Mouse (Mus musculus) MEL (cell line): ENCODE results near the gene Hcrt. TPM values are rescaled to one million over a fixed set of nuclear protein-coding genes. Genes with fewer than 3 reads are reported as not detected.

ENCODE experiments used
- DNase-seq: peaks from one replicate; pipeline ENCODE4 v3.0.0; 2011; ENCODE audit warnings: low read depth, low spot score
- H3K27ac ChIP-seq: 2 replicates; pipeline ENCODE4 v1.5.1; 2012; ENCODE audit warnings: low read depth, mild to moderate bottlenecking, control low read depth, low read length, moderate library complexity; ENCODE audit not compliant: control insufficient read depth
- H3K27me3 ChIP-seq, 2 experiments: fragments of 150-350 bp in 1 of 2; sonication (generic) in 1 of 2; 2 replicates each; pipeline ENCODE4 v1.6.1; 2012; ENCODE audit warnings: low read length in 2 of 2, mild to moderate bottlenecking in 2 of 2, improper control_type of control experiment in 1 of 2, moderate library complexity in 1 of 2; ENCODE audit not compliant: insufficient read depth in 2 of 2, control insufficient read depth in 1 of 2
- H3K36me3 ChIP-seq, 2 experiments: 2 replicates each; pipeline ENCODE4 v1.6.1; 2012 to 2014; ENCODE audit warnings: low read length in 2 of 2, improper control_type of control experiment in 1 of 2, inconsistent platforms in 1 of 2, mild to moderate bottlenecking in 1 of 2; ENCODE audit not compliant: insufficient read depth in 2 of 2, control insufficient read depth in 1 of 2
- H3K4me1 ChIP-seq, 2 experiments: fragments of 150-350 bp in 1 of 2; sonication (generic) in 1 of 2; 2 replicates each; pipeline ENCODE4 v1.6.1; 2012; ENCODE audit warnings: low read length in 2 of 2, improper control_type of control experiment in 1 of 2, mild to moderate bottlenecking in 1 of 2; ENCODE audit not compliant: insufficient read depth in 2 of 2, control insufficient read depth in 1 of 2
- H3K4me3 ChIP-seq, 2 experiments: fragments of 150-350 bp in 1 of 2; sonication (generic) in 1 of 2; 2 replicates each; pipeline ENCODE4 v1.5.1; 2012; ENCODE audit warnings: low read depth in 2 of 2, low read length in 2 of 2, mild to moderate bottlenecking in 2 of 2, moderate library complexity in 2 of 2, control low read depth in 1 of 2, improper control_type of control experiment in 1 of 2; ENCODE audit not compliant: control insufficient read depth in 1 of 2, insufficient read depth in 1 of 2
- H3K79me2 ChIP-seq: 2 replicates; pipeline ENCODE4 v1.6.1; 2012; ENCODE audit warnings: mild to moderate bottlenecking, low read length, moderate library complexity; ENCODE audit not compliant: control insufficient read depth, poor library complexity, insufficient read depth
- H3K9ac ChIP-seq: 2 replicates; pipeline ENCODE4 v1.6.1; 2012; ENCODE audit warnings: low read depth, mild to moderate bottlenecking, control low read depth, low read length, moderate library complexity; ENCODE audit not compliant: control insufficient read depth, poor library complexity, severe bottlenecking
- H3K9me3 ChIP-seq: fragments of 150-350 bp; sonication (generic); replicated peaks from 2 replicates; pipeline ENCODE4 v1.6.1; 2012; ENCODE audit warnings: mild to moderate bottlenecking, low read length, improper control_type of control experiment, moderate library complexity; ENCODE audit not compliant: insufficient read depth
- BHLHE40 ChIP-seq: IDR thresholded peaks from 2 replicates; pipeline ENCODE4 v1.6.1; 2012; ENCODE audit warnings: low read depth, mild to moderate bottlenecking, inconsistent platforms, low read length, improper control_type of control experiment, borderline replicate concordance
- CHD1 ChIP-seq: IDR thresholded peaks from 2 replicates; pipeline ENCODE4 v1.6.1; 2012; ENCODE audit warnings: low read depth, mild to moderate bottlenecking, inconsistent platforms, low read length, improper control_type of control experiment
- CHD2 ChIP-seq: IDR thresholded peaks from 2 replicates; pipeline ENCODE4 v1.6.1; 2011; ENCODE audit warnings: low read length, improper control_type of control experiment
- CTCF ChIP-seq, 3 experiments: IDR thresholded peaks in 2 of 3; conservative IDR thresholded peaks in 1 of 3; 2 replicates each; pipeline ENCODE4 v1.5.1; 2011 to 2012; ENCODE audit warnings: low read length in 3 of 3, low read depth in 2 of 3, mild to moderate bottlenecking in 2 of 3, improper control_type of control experiment in 1 of 3, inconsistent platforms in 1 of 3, mixed read lengths in 1 of 3, moderate library complexity in 1 of 3; ENCODE audit not compliant: control insufficient read depth in 1 of 3, insufficient read depth in 1 of 3, poor library complexity in 1 of 3, severe bottlenecking in 1 of 3
- E2F4 ChIP-seq: IDR thresholded peaks from 2 replicates; pipeline ENCODE4 v1.6.1; 2011; ENCODE audit warnings: low read depth, low read length, improper control_type of control experiment, borderline replicate concordance
- ELF1 ChIP-seq: IDR thresholded peaks from 2 replicates; pipeline ENCODE4 v1.6.1; 2014; ENCODE audit warnings: low read depth, mild to moderate bottlenecking, inconsistent platforms, low read length, improper control_type of control experiment, moderate library complexity
- EP300 ChIP-seq, 2 experiments: IDR thresholded peaks; 2 replicates each; pipeline ENCODE4 v1.6.1; 2011; ENCODE audit warnings: improper control_type of control experiment in 2 of 2, low read length in 2 of 2, low read depth in 1 of 2, mild to moderate bottlenecking in 1 of 2
- GABPA ChIP-seq: IDR thresholded peaks from 2 replicates; pipeline ENCODE4 v1.6.1; 2012; ENCODE audit warnings: low read depth, mild to moderate bottlenecking, inconsistent platforms, low read length, improper control_type of control experiment, moderate library complexity
- KAT2A ChIP-seq: conservative IDR thresholded peaks from 2 replicates; pipeline ENCODE4 v1.6.1; 2012; ENCODE audit warnings: low read depth, low read length, improper control_type of control experiment, inconsistent platforms
- MAFK ChIP-seq: IDR thresholded peaks from 2 replicates; pipeline ENCODE4 v1.6.1; 2011; ENCODE audit warnings: low read depth, mild to moderate bottlenecking, low read length, improper control_type of control experiment, borderline replicate concordance
- MAX ChIP-seq: IDR thresholded peaks from 2 replicates; pipeline ENCODE4 v1.6.1; 2011; ENCODE audit warnings: low read length, improper control_type of control experiment
- MAZ ChIP-seq: IDR thresholded peaks from 2 replicates; pipeline ENCODE4 v1.6.1; 2012; ENCODE audit warnings: low read depth, mild to moderate bottlenecking, inconsistent platforms, low read length, improper control_type of control experiment
- MEF2A ChIP-seq: IDR thresholded peaks from 2 replicates; pipeline ENCODE4 v1.6.1; 2014; ENCODE audit warnings: low read depth, mild to moderate bottlenecking, inconsistent platforms, low read length, improper control_type of control experiment; ENCODE audit not compliant: poor library complexity, insufficient replicate concordance, severe bottlenecking; ENCODE audit errors: extremely low read depth
- MYB ChIP-seq: IDR thresholded peaks from 2 replicates; pipeline ENCODE4 v1.6.1; 2011; ENCODE audit warnings: mild to moderate bottlenecking, low read depth, low read length, improper control_type of control experiment
- MYC ChIP-seq: IDR thresholded peaks from 2 replicates; pipeline ENCODE4 v1.6.1; 2011; ENCODE audit warnings: low read depth, mild to moderate bottlenecking, low read length, improper control_type of control experiment, moderate library complexity
- NELFE ChIP-seq: IDR thresholded peaks from 2 replicates; pipeline ENCODE4 v1.6.1; 2011; ENCODE audit warnings: low read depth, low read length, improper control_type of control experiment
- POLR2A ChIP-seq, 2 experiments: IDR thresholded peaks; 2 replicates each; pipeline ENCODE4 v1.6.1; 2011 to 2012; ENCODE audit warnings: low read length in 2 of 2, mild to moderate bottlenecking in 2 of 2, control low read depth in 1 of 2, improper control_type of control experiment in 1 of 2, low read depth in 1 of 2, moderate library complexity in 1 of 2; ENCODE audit not compliant: control insufficient read depth in 1 of 2, insufficient read depth in 1 of 2, poor library complexity in 1 of 2
- POLR2AphosphoS2 ChIP-seq: IDR thresholded peaks from 2 replicates; pipeline ENCODE4 v1.6.1; 2011; ENCODE audit warnings: low read length, improper control_type of control experiment
- RAD21 ChIP-seq: IDR thresholded peaks from 2 replicates; pipeline ENCODE4 v1.6.1; 2011; ENCODE audit warnings: mild to moderate bottlenecking, low read depth, low read length, improper control_type of control experiment
- RCOR1 ChIP-seq: IDR thresholded peaks from 2 replicates; pipeline ENCODE4 v1.6.1; 2012; ENCODE audit warnings: low read depth, mild to moderate bottlenecking, inconsistent platforms, low read length, improper control_type of control experiment
- SMC3 ChIP-seq: IDR thresholded peaks from 2 replicates; pipeline ENCODE4 v1.6.1; 2011; ENCODE audit warnings: low read depth, low read length, improper control_type of control experiment
- TAL1 ChIP-seq: IDR thresholded peaks from 2 replicates; pipeline ENCODE4 v1.6.1; 2012; ENCODE audit warnings: mild to moderate bottlenecking, inconsistent platforms, low read length, moderate library complexity, mixed read lengths
- TCF12 ChIP-seq: IDR thresholded peaks from 2 replicates; pipeline ENCODE4 v1.6.1; 2014; ENCODE audit warnings: low read depth, mild to moderate bottlenecking, inconsistent platforms, low read length, improper control_type of control experiment, moderate library complexity
- UBTF ChIP-seq: IDR thresholded peaks from 2 replicates; pipeline ENCODE4 v1.6.1; 2012; ENCODE audit warnings: low read depth, mild to moderate bottlenecking, inconsistent platforms, low read length, improper control_type of control experiment, moderate library complexity, borderline replicate concordance; ENCODE audit not compliant: insufficient read depth
- USF1 ChIP-seq: IDR thresholded peaks from 2 replicates; pipeline ENCODE4 v1.6.1; 2014; ENCODE audit warnings: low read depth, mild to moderate bottlenecking, inconsistent platforms, low read length, improper control_type of control experiment, moderate library complexity
- ZC3H11A ChIP-seq: IDR thresholded peaks from 2 replicates; pipeline ENCODE4 v1.6.1; 2012; ENCODE audit warnings: low read depth, mild to moderate bottlenecking, inconsistent platforms, low read length, improper control_type of control experiment
- ZKSCAN1 ChIP-seq: IDR thresholded peaks from 2 replicates; pipeline ENCODE4 v1.6.1; 2012; ENCODE audit warnings: low read depth, mild to moderate bottlenecking, inconsistent platforms, low read length, improper control_type of control experiment, moderate library complexity
- ZMIZ1 ChIP-seq: IDR thresholded peaks from 2 replicates; pipeline ENCODE4 v1.6.1; 2012; ENCODE audit warnings: low read depth, mild to moderate bottlenecking, inconsistent platforms, low read length, improper control_type of control experiment, moderate library complexity
- ZNF384 ChIP-seq: IDR thresholded peaks from 2 replicates; pipeline ENCODE4 v1.6.1; 2012; ENCODE audit warnings: low read depth, mild to moderate bottlenecking, inconsistent platforms, low read length, improper control_type of control experiment
- polyA plus RNA-seq, 2 experiments: library from polyadenylated mRNA; stranded (reverse) in 1 of 2; unstranded in 1 of 2; fragments of >175 nt in 1 of 2; fragments of >200 nt in 1 of 2; gene quantifications; 2 replicates each; pipeline versions ENCODE4 v1.2.1 to v1.2.4; 2012; ENCODE audit warnings: low replicate concordance in 2 of 2, low read depth in 1 of 2; ENCODE audit not compliant: insufficient read length in 2 of 2, insufficient read depth in 1 of 2, missing spikeins in 1 of 2
- total RNA-seq: library from RNA; depleted of rRNA; stranded (reverse); fragments of 300-350 nt; gene quantifications from 2 replicates; pipeline ENCODE4 v1.2.3, GENCODE M21; 2012; rRNA removed

The Hcrt gene
- total RNA-seq = not detected in 2 replicates
- not detected for polyA plus RNA-seq

DNA sequence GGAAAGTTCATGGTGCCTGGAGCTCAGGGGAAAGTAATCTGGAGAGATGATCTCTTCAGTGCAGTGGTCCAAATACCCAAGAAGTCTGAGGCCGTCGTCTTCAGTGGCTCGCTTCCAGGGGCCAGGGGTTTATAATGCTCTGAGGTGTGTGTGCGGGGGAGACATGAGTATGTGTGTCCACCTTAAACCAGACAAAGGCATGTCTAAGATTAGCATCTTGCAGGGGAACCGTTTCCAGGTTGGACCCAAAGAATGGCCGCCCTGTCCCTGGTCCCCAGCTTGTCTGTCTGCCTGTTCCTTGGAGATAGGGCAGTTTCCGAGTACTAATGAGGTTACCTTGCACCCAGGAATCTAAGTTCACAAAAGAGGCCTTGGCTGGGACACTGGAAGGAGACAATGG lies at the start of gene Hcrt:
TSS of gene Hcrt (minus strand) at position 101 of the 400 bp plus-strand sequence.
- Histone ChIP-seq H3K4me1 (no peaks in the 10 kb centered on the region), H3K27me3 (peaks cover 3 to 4% of the 10 kb centered on the region in 2 experiments; a peak in 2 of 4 replicates), H3K36me3 (no peaks in the 10 kb centered on the region), H3K27ac (no peak within 1 kb of the TSS), H3K4me3 (no peak within 1 kb of the TSS), H3K9ac (no peak within 1 kb of the TSS), H3K79me2 (no peaks in the 10 kb centered on the region), H3K9me3 (no peaks in the 10 kb centered on the region)
- no peak for DNase-seq
- no peak for TF ChIP-seq E2F4
- TF ChIP-seq MYC = no peak
- TF ChIP-seq ZKSCAN1 = no peak
- no peak for TF ChIP-seq MAZ
- no peak for TF ChIP-seq UBTF
- TF ChIP-seq ZMIZ1 = no peak
- TF ChIP-seq MAX = no peak
- no peak for TF ChIP-seq ZC3H11A
- TF ChIP-seq TCF12 = no peak
- TF ChIP-seq BHLHE40 = no peak
- TF ChIP-seq CTCF (IDR thresholded peaks at IDR 0.05 in 2 of 3, conservative IDR thresholded peaks at IDR 0.05 in 1 of 3; ENCODE audit: control insufficient read depth in 1 of 3, insufficient read depth in 1 of 3, low read depth in 2 of 3, low read length in 3 of 3, poor library complexity in 1 of 3, severe bottlenecking in 1 of 3) = no peak
- TF ChIP-seq USF1 = no peak
- no peak for TF ChIP-seq KAT2A
- TF ChIP-seq RCOR1 = no peak
- no peak for TF ChIP-seq NELFE
- no peak for TF ChIP-seq RAD21
- no peak for TF ChIP-seq SMC3

DNA sequence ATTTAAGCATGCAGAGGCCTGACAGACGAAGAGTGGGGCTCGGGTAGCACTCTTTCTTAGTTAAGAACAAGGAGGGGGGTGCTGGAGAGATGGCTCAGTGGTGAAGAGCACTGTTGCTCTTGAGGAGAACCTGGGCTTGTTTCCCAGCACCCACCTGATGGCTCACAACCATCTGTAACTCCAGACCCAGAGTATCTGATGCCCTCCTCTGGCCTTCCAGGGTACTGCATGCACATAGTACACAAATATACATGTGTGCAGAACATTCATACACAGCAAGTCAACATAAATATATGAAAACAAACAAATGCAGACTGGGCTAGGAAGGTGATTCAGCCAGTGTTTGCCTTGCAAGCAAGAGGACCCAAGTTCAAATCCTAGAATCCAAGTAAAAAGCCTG lies 48.4 kb upstream of the Hcrt start:
- Histone ChIP-seq H3K36me3 (peaks cover 0 to 4% of the 10 kb centered on the region in 2 experiments; a peak in 2 of 4 replicates), H3K4me1 (peaks cover 0 to 7% of the 10 kb centered on the region in 2 experiments; a peak in 1 of 4 replicates), H3K27me3 (no peaks in the 10 kb centered on the region), H3K4me3 (no peak overlapping the region), H3K9ac (no peak overlapping the region), H3K27ac (no peak overlapping the region), H3K79me2 (0 out of 2 replicates have a peak, but pooled peaks cover 1% of the 10 kb centered on the region), H3K9me3 (no peaks in the 10 kb centered on the region)
- TF ChIP-seq MEF2A (no peak), MYC (no peak), UBTF (no peak), RAD21 (peak; percentile 23; the same call in 1 of the 2 replicates), MAFK (no peak), POLR2AphosphoS2 (no peak), ZNF384 (no peak), ZMIZ1 (no peak), CTCF (IDR thresholded peaks at IDR 0.05 in 2 of 3, conservative IDR thresholded peaks at IDR 0.05 in 1 of 3; ENCODE audit: control insufficient read depth in 1 of 3, insufficient read depth in 1 of 3, low read depth in 2 of 3, low read length in 3 of 3, poor library complexity in 1 of 3, severe bottlenecking in 1 of 3) (peak; percentile 39 to 57 (median 49)), CHD2 (no peak), NELFE (no peak), TCF12 (no peak), MYB (no peak), GABPA (no peak), TAL1 (no peak), SMC3 (peak; percentile 31), ELF1 (no peak), CHD1 (no peak), POLR2A (IDR thresholded peaks at IDR 0.05; ENCODE audit: control insufficient read depth in 1 of 2, insufficient read depth in 1 of 2, low read depth in 1 of 2, low read length in 2 of 2, poor library complexity in 1 of 2) (no peak), EP300 (IDR thresholded peaks at IDR 0.05; ENCODE audit: low read depth in 1 of 2, low read length in 2 of 2) (no peak), KAT2A (no peak)
- DNase-seq = peak; percentile 41
